Mouse (Mus musculus): Measurements from ENCODE around the gene Sumo2. TPM values are rescaled to one million over a fixed set of nuclear protein-coding genes. Genes with fewer than 3 reads are reported as not detected.

Gene Sumo2
- polyA plus RNA-seq, 1 experiment, result 85.2 TPM

- H3K36me3 ChIP-seq (ENCODE audit: control insufficient read depth, insufficient read depth, low read length), result no peaks in the 10 kb centered on the region
- H3K27ac ChIP-seq (ENCODE audit: insufficient read depth, low read depth, low read length), result peak within 1 kb of the TSS; percentile 92
- H3K4me3 ChIP-seq (ENCODE audit: insufficient read depth, low read depth, low read length), result peak within 1 kb of the TSS; percentile 64
- TF ChIP-seq CTCF (conservative IDR thresholded peaks at IDR 0.05; ENCODE audit: insufficient read depth, insufficient read length, low read depth, low read length), result no peak
- peak; percentile 98 for DNase-seq
- H3K4me1 ChIP-seq (ENCODE audit: control insufficient read depth, insufficient read depth, low read length), result no peaks in the 10 kb centered on the region
- H3K27me3 ChIP-seq (replicated peaks; ENCODE audit: control insufficient read depth, insufficient read depth, low read length), result no peaks in the 10 kb centered on the region
- under 1% methylated on average over 42 of the region's 42 CpGs for WGBS
Measured at GRCm38 (mm10) chr11:115564064-115564809, 28.2 kb upstream of the Sumo2 start, which contains the start of gene Nup85. TSS of gene Nup85 (plus strand) at chr11:115564434.

DNA sequence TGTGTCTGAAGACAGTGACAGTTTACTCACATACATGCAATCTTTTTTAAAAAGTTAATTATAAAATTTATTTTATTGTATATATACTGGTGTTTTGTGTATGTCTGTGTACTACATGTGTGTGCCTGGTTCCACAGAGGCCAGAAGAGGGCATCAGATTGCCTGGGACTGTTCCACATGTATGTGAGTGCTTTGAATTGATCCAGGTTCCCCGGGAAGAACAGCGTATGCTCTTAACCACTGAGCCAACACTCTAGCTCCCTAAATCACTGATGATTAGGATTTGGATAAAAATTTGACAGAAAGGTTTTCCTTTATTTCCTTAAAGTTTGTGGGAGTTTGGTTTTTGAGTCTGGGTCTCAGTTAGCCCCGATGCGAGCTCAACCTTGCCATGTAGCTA is 27.3 kb upstream of the Sumo2 start:
- Histone ChIP-seq H3K4me3 (ENCODE audit: insufficient read depth, low read depth, low read length) (peak overlapping the region; percentile 64), H3K4me1 (ENCODE audit: control insufficient read depth, insufficient read depth, low read length) (no peaks in the 10 kb centered on the region), H3K36me3 (ENCODE audit: control insufficient read depth, insufficient read depth, low read length) (no peaks in the 10 kb centered on the region), H3K27me3 (replicated peaks; ENCODE audit: control insufficient read depth, insufficient read depth, low read length) (no peaks in the 10 kb centered on the region), H3K27ac (ENCODE audit: insufficient read depth, low read depth, low read length) (no peak overlapping the region)
- 46% methylated on average over 4 of the region's 4 CpGs for WGBS
- DNase-seq, result peak; percentile 9
- TF ChIP-seq CTCF (conservative IDR thresholded peaks at IDR 0.05; ENCODE audit: insufficient read depth, insufficient read length, low read depth, low read length), result peak; percentile 29; the same call in 1 of the 2 replicates
- TF ChIP-seq POLR2A (IDR thresholded peaks at IDR 0.05; ENCODE audit: low read depth, low read length), result no peak

DNA sequence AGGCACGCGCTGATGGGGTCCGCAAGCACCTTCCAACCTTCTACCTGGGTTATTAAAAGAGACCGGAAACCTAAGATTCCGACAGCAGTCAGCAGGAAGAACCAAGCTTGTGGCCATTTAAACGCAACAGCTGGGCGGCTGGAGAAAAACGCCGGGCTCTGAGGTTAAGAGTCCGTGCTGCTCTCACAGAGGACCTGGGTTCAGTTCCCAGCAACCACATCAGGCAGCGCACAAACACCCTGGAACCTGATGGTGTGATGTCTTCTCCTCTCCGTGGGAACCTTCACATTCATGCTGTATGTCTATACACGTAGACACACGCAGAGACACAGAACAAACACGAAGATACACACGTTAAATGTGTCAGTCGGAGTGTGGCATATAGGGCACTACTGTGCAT is 19.6 kb upstream of the Sumo2 start:
- Histone ChIP-seq H3K27ac (ENCODE audit: insufficient read depth, low read depth, low read length) (no peak overlapping the region), H3K27me3 (replicated peaks; ENCODE audit: control insufficient read depth, insufficient read depth, low read length) (no peaks in the 10 kb centered on the region), H3K4me3 (ENCODE audit: insufficient read depth, low read depth, low read length) (no peak overlapping the region), H3K4me1 (ENCODE audit: control insufficient read depth, insufficient read depth, low read length) (no peaks in the 10 kb centered on the region), H3K36me3 (ENCODE audit: control insufficient read depth, insufficient read depth, low read length) (no peaks in the 10 kb centered on the region)
- no peak for DNase-seq
- WGBS, result 77% methylated on average over 17 of the region's 17 CpGs
- no peak for TF ChIP-seq POLR2A (IDR thresholded peaks at IDR 0.05; ENCODE audit: low read depth, low read length)
- TF ChIP-seq CTCF (conservative IDR thresholded peaks at IDR 0.05; ENCODE audit: insufficient read depth, insufficient read length, low read depth, low read length), result no peak

GRCm38 (mm10) chr11:115552783-115553182 is 16.7 kb upstream of the Sumo2 start:
- no peak overlapping the region for H3K27ac ChIP-seq (ENCODE audit: insufficient read depth, low read depth, low read length)
- no peaks in the 10 kb centered on the region for H3K4me1 ChIP-seq (ENCODE audit: control insufficient read depth, insufficient read depth, low read length)
- WGBS, result 74% methylated on average over 4 of the region's 4 CpGs
- H3K36me3 ChIP-seq (ENCODE audit: control insufficient read depth, insufficient read depth, low read length), result no peaks in the 10 kb centered on the region
- H3K4me3 ChIP-seq (ENCODE audit: insufficient read depth, low read depth, low read length), result no peak overlapping the region
- DNase-seq, result peak; percentile 41
- H3K27me3 ChIP-seq (replicated peaks; ENCODE audit: control insufficient read depth, insufficient read depth, low read length), result no peaks in the 10 kb centered on the region
- TF ChIP-seq CTCF (conservative IDR thresholded peaks at IDR 0.05; ENCODE audit: insufficient read depth, insufficient read length, low read depth, low read length), result 0 out of 2 replicates have a peak, but pooled peaks have one; percentile 15
- TF ChIP-seq POLR2A (IDR thresholded peaks at IDR 0.05; ENCODE audit: low read depth, low read length), result no peak

- no peak for DNase-seq
- no peaks in the 10 kb centered on the region for H3K27me3 ChIP-seq (replicated peaks; ENCODE audit: control insufficient read depth, insufficient read depth, low read length)
- H3K36me3 ChIP-seq (ENCODE audit: control insufficient read depth, insufficient read depth, low read length), result no peaks in the 10 kb centered on the region
- H3K4me3 ChIP-seq (ENCODE audit: insufficient read depth, low read depth, low read length), result no peak overlapping the region
- WGBS, result 70% methylated on average over 4 of the region's 4 CpGs
- no peaks in the 10 kb centered on the region for H3K4me1 ChIP-seq (ENCODE audit: control insufficient read depth, insufficient read depth, low read length)
- no peak overlapping the region for H3K27ac ChIP-seq (ENCODE audit: insufficient read depth, low read depth, low read length)
- no peak for TF ChIP-seq POLR2A (IDR thresholded peaks at IDR 0.05; ENCODE audit: low read depth, low read length)
- TF ChIP-seq CTCF (conservative IDR thresholded peaks at IDR 0.05; ENCODE audit: insufficient read depth, insufficient read length, low read depth, low read length), result no peak
Measured at GRCm38 (mm10) chr11:115543571-115543970, 7.5 kb upstream of the Sumo2 start.

DNA sequence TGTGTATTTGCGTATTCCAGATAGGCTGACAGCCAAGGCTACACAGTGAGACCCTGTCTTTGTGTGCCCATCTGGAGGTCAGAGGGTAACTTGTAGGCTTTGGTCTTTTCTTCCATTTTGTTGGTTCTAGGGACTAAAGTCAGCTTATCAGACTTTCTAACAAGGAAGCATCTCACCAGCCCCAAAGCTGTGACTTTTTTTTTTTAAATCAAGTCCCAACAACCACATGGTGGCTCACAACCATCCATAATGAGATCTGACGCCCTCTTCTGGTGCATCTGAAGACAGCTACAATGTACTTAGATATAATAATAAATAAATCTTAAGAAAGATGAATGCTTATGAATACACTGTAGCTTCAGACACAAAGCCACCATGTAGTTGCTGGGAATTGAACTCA is 2.0 kb upstream of the Sumo2 start:
- no peak overlapping the region for H3K27ac ChIP-seq (ENCODE audit: insufficient read depth, low read depth, low read length)
- H3K27me3 ChIP-seq (replicated peaks; ENCODE audit: control insufficient read depth, insufficient read depth, low read length), result no peaks in the 10 kb centered on the region
- peaks cover 1% of the 10 kb centered on the region; the same call in 1 of the 2 replicates for H3K36me3 ChIP-seq (ENCODE audit: control insufficient read depth, insufficient read depth, low read length)
- TF ChIP-seq CTCF (conservative IDR thresholded peaks at IDR 0.05; ENCODE audit: insufficient read depth, insufficient read length, low read depth, low read length) (no peak), POLR2A (IDR thresholded peaks at IDR 0.05; ENCODE audit: low read depth, low read length) (no peak)
- WGBS, result 78% methylated on average over 2 of the region's 2 CpGs
- no peak for DNase-seq
- no peak overlapping the region for H3K4me3 ChIP-seq (ENCODE audit: insufficient read depth, low read depth, low read length)
- H3K4me1 ChIP-seq (ENCODE audit: control insufficient read depth, insufficient read depth, low read length), result peaks cover 7% of the 10 kb centered on the region; the same call in 1 of the 2 replicates

GRCm38 (mm10) chr11:115536856-115537568 is 936 bp upstream of the Sumo2 start:
- WGBS, result 71% methylated on average over 10 of the region's 10 CpGs
- DNase-seq, result no peak
- TF ChIP-seq POLR2A (IDR thresholded peaks at IDR 0.05; ENCODE audit: low read depth, low read length) (no peak), CTCF (conservative IDR thresholded peaks at IDR 0.05; ENCODE audit: insufficient read depth, insufficient read length, low read depth, low read length) (no peak)
- Histone ChIP-seq H3K36me3 (ENCODE audit: control insufficient read depth, insufficient read depth, low read length) (peaks cover 1% of the 10 kb centered on the region), H3K4me3 (ENCODE audit: insufficient read depth, low read depth, low read length) (no peak overlapping the region), H3K27me3 (replicated peaks; ENCODE audit: control insufficient read depth, insufficient read depth, low read length) (no peaks in the 10 kb centered on the region), H3K27ac (ENCODE audit: insufficient read depth, low read depth, low read length) (peak overlapping the region; percentile 70; the same call in 1 of the 2 replicates), H3K4me1 (ENCODE audit: control insufficient read depth, insufficient read depth, low read length) (peaks cover 7% of the 10 kb centered on the region; the same call in 1 of the 2 replicates)
